Mouse (Mus musculus): ENCODE data around the gene Fam173a.

DNA sequence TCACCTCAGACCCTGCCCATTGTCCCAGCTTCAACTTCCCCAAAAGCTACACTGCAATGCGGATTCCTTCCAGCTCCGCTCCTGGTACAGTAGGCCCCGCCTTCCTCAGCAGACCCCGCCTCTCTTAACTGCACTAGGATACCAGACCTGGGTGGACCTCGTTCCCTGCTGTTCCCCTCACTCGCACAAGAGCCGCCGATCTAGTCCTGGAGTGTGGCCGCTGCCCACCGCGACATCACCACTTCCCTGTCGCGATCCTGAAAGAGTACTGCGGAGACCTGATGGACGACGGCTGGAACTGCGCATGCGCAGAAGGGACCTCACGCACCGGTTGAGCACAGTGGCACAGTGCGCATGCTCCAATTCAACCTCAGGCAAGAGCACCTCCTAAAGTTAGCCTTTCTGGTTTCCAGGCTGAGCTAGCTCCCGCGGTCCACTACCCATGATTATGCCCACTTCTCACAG lies 7.4 kb downstream of the Fam173a start, which contains the start of gene Haghl:
- TF ChIP-seq CTCF (IDR thresholded peaks at IDR 0.05; ENCODE audit: control insufficient read depth, insufficient read depth, low read length) (0 out of 2 replicates have a peak, but pooled peaks have one; percentile 7), POLR2A (IDR thresholded peaks at IDR 0.05; ENCODE audit: borderline replicate concordance, control insufficient read depth, low read depth, low read length) (peak; percentile 77; the same call in 1 of the 2 replicates)
